Mouse (Mus musculus): Measurements from ENCODE around the gene Ubash3a.
"Not testable (repeated sequence)": the region's sequence is repeated elsewhere in the genome, so short reads cannot be mapped to it uniquely, and the experiment has no call there.

GRCm38 (mm10) chr17:31270736-31271135 is 63.1 kb downstream of the Ubash3a start:
- TF ChIP-seq NELFE (IDR thresholded peaks at IDR 0.05; ENCODE audit: low read depth, low read length); KAT2A (conservative IDR thresholded peaks at IDR 0.05; ENCODE audit: low read depth, low read length); EP300 (IDR thresholded peaks at IDR 0.05; ENCODE audit: low read depth in 1 of 2, low read length in 2 of 2); CTCF (IDR thresholded peaks at IDR 0.05 in 2 of 3, conservative IDR thresholded peaks at IDR 0.05 in 1 of 3; ENCODE audit: control insufficient read depth in 1 of 3, insufficient read depth in 1 of 3, low read depth in 2 of 3, low read length in 3 of 3, poor library complexity in 1 of 3, severe bottlenecking in 1 of 3); ZNF384 (IDR thresholded peaks at IDR 0.05; ENCODE audit: low read depth, low read length); MAX (IDR thresholded peaks at IDR 0.05; ENCODE audit: low read length); MYC (IDR thresholded peaks at IDR 0.05; ENCODE audit: low read depth, low read length); POLR2AphosphoS2 (IDR thresholded peaks at IDR 0.05; ENCODE audit: low read length); NRF1 (IDR thresholded peaks at IDR 0.05; ENCODE audit: insufficient read depth, low read depth, low read length, poor library complexity, severe bottlenecking); GATA1 (IDR thresholded peaks at IDR 0.05; ENCODE audit: low read depth, low read length); POLR2A (IDR thresholded peaks at IDR 0.05; ENCODE audit: control insufficient read depth in 1 of 2, insufficient read depth in 1 of 2, low read depth in 1 of 2, low read length in 2 of 2, poor library complexity in 1 of 2); TAL1 (IDR thresholded peaks at IDR 0.05; ENCODE audit: low read length); MAFK (IDR thresholded peaks at IDR 0.05; ENCODE audit: borderline replicate concordance, low read depth, low read length); POLR2AphosphoS5 (IDR thresholded peaks at IDR 0.05; ENCODE audit: borderline replicate concordance, low read depth, low read length): not testable (repeated sequence)
